Mouse (Mus musculus): ENCODE results near the gene Pycard. TPM values are rescaled to one million over a fixed set of nuclear protein-coding genes. Genes with fewer than 3 reads are reported as not detected.
"Not testable (repeated sequence)": the region's sequence is repeated elsewhere in the genome, so short reads cannot be mapped to it uniquely, and the experiment has no call there.

The Pycard gene
- total RNA-seq (2022) = under 1 TPM in 3 of 4 experiments, not detected in 1; 0.21 to 0.75 (median 0.43) TPM

GRCm38 (mm10) chr7:127993341-127993977, at the start of gene Pycard:
Gene Pycard, minus strand, starts transcription at chr7:127993867.
- no peak for DNase-seq (ENCODE audit: low spot score in 2 of 2)

GRCm38 (mm10) chr7:128042161-128042820, 48.6 kb upstream of the Pycard start:
- DNase-seq (ENCODE audit: low spot score in 2 of 2) = not testable (repeated sequence)

- no peak for DNase-seq (ENCODE audit: low spot score in 2 of 2)
Observed at GRCm38 (mm10) chr7:128033616-128034015, 39.9 kb upstream of the Pycard start.

- no peak for DNase-seq (ENCODE audit: low spot score in 2 of 2)
Observed at GRCm38 (mm10) chr7:128032989-128033293, 39.3 kb upstream of the Pycard start.

GRCm38 (mm10) chr7:128032290-128032988, 38.8 kb upstream of the Pycard start:
- DNase-seq (ENCODE audit: low spot score in 2 of 2) = no peak

- DNase-seq (ENCODE audit: low spot score in 2 of 2) = no peak
Observed at GRCm38 (mm10) chr7:128031403-128031976, 37.8 kb upstream of the Pycard start.

- no peak for DNase-seq (ENCODE audit: low spot score in 2 of 2)
Observed at GRCm38 (mm10) chr7:128025381-128025780, 31.7 kb upstream of the Pycard start.

GRCm38 (mm10) chr7:128024932-128025331, 31.3 kb upstream of the Pycard start:
- DNase-seq (ENCODE audit: low spot score in 2 of 2) = no peak

- no peak for DNase-seq (ENCODE audit: low spot score in 2 of 2)
Observed at GRCm38 (mm10) chr7:128024364-128024763, 30.7 kb upstream of the Pycard start.

- DNase-seq (ENCODE audit: low spot score in 2 of 2) = no peak
Observed at GRCm38 (mm10) chr7:128023565-128023964, 29.9 kb upstream of the Pycard start.

GRCm38 (mm10) chr7:128022974-128023373, 29.3 kb upstream of the Pycard start:
- no peak for DNase-seq (ENCODE audit: low spot score in 2 of 2)

GRCm38 (mm10) chr7:128019187-128019586, 25.5 kb upstream of the Pycard start:
- no peak for DNase-seq (ENCODE audit: low spot score in 2 of 2)

- no peak for DNase-seq (ENCODE audit: low spot score in 2 of 2)
Observed at GRCm38 (mm10) chr7:128018275-128018674, 24.6 kb upstream of the Pycard start.

GRCm38 (mm10) chr7:128016650-128017049, 23.0 kb upstream of the Pycard start:
- DNase-seq (ENCODE audit: low spot score in 2 of 2) = no peak

GRCm38 (mm10) chr7:128016134-128016533, 22.5 kb upstream of the Pycard start:
- not testable (repeated sequence) for DNase-seq (ENCODE audit: low spot score in 2 of 2)

GRCm38 (mm10) chr7:128013116-128013515, 19.4 kb upstream of the Pycard start:
- no peak for DNase-seq (ENCODE audit: low spot score in 2 of 2)

- no peak for DNase-seq (ENCODE audit: low spot score in 2 of 2)
Observed at GRCm38 (mm10) chr7:128012136-128012780, 18.6 kb upstream of the Pycard start.

- DNase-seq (ENCODE audit: low spot score in 2 of 2) = no peak
Observed at GRCm38 (mm10) chr7:128009715-128010340, 16.2 kb upstream of the Pycard start.

- no peak for DNase-seq (ENCODE audit: low spot score in 2 of 2)
Observed at GRCm38 (mm10) chr7:128006193-128006592, 12.5 kb upstream of the Pycard start.

- DNase-seq (ENCODE audit: low spot score in 2 of 2) = peak; percentile 53 to 58
Observed at GRCm38 (mm10) chr7:128004487-128005362, 11.1 kb upstream of the Pycard start.
